In the genomic region with DNA sequence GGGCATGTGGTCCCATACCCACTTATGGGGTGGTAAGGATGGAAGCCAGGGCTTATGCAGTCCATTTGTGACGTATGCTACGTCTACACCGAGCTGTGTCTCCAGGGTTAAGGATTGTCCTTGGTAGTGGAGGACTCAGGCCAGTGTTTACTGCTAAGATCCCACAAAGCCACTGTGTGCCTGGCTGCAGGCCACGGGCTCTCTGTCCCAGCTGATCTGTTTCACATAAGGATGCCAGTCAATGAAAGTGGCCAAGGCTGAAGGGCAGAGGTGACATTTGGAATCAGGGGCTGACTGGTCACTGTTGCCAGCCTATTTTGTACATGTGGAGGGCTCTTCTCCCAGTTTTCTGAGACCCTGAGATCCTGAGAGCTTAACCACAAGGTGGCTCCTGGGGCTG, we compare ENCODE assay signal across 14 mouse cellular contexts. TPM values are rescaled to one million over a fixed set of nuclear protein-coding genes. Genes with fewer than 3 reads are reported as not detected.
A peak's percentile ranks its signal among the peaks of the same experiment; 100 is the strongest.
DNase-seq lines count a peak whose midpoint lies in the region; ATAC-seq and TF ChIP-seq lines count a peak whose summit lies in the region.
"Had no signal": no experiment of that assay in that cellular context is flagged by ENCODE, and none has a peak within 500 bp of the region (broad histone marks: within the 10 kb centered on the region; RNA-seq: fewer than 3 reads in every experiment).

No protein-coding gene starts in this region.

- H3K27ac ChIP-seq in heart, adult 2 months: peak overlapping the region; percentile 85
- no peak overlapping the region for H3K27ac ChIP-seq in heart, embryonic 11.5 days (ENCODE audit: low read depth, low read length)
- H3K27ac ChIP-seq: embryonic facial prominence, embryonic 10.5 days; kidney, postnatal 0 days had no signal

- ATAC-seq in heart, embryonic 11.5 days (replicated peaks; ENCODE audit: insufficient number of reproducible peaks, low FRiP score, low TSS enrichment): no peak
- ATAC-seq in megakaryocyte progenitor cell, adult 5-6 weeks (replicated peaks; ENCODE audit: poor library complexity): no peak

- peak; percentile 52 to 78 for DNase-seq in heart, adult 2 months
- peak; percentile 74 for DNase-seq in adrenal gland, postnatal 10 days
- peak; percentile 73 for DNase-seq in gastrocnemius, postnatal 25 days
- peak; percentile 33 for DNase-seq in heart, postnatal 25 days (ENCODE audit: low spot score)
- DNase-seq in cerebellum, adult 18-20 months: no peak
- DNase-seq in cerebellum, postnatal 4 days (ENCODE audit: low spot score in 2 of 2): no peak
- DNase-seq: cerebellum, postnatal 10 days; liver; lung, postnatal 10 days had no signal

- 59% methylated on average over 4 of the region's 4 CpGs for WGBS in heart, adult 2 months
- 87% methylated on average over 4 of the region's 4 CpGs for whole genome bisulfite sequencing in heart, embryonic 11.5 days (ENCODE audit: insufficient replicate concordance)

- H3K9ac ChIP-seq in heart, adult 2 months (ENCODE audit: low read depth, low read length): no peak overlapping the region
- H3K9ac ChIP-seq in heart, embryonic 11.5 days (ENCODE audit: low read depth, low read length): no peak overlapping the region

- no peak for TF ChIP-seq POLR2A in heart, adult 2 months (IDR thresholded peaks at IDR 0.05; ENCODE audit: insufficient read depth, low read depth, low read length)

- intact Hi-C loops in heart, adult 2 months (cut with DNase I): no loop called here
- intact Hi-C loops in heart, postnatal 25 days (cut with DNase I): no loop called here

- H3K4me2 ChIP-seq in heart, embryonic 11.5 days: no peak overlapping the region
- H3K4me2 ChIP-seq: midbrain, embryonic 11.5 days had no signal

- peak; percentile 57; the same call in 1 of the 2 replicates for TF ChIP-seq EP300 in heart, adult 2 months (IDR thresholded peaks at IDR 0.05; ENCODE audit: insufficient read depth, low read depth, low read length)

- no peak for TF ChIP-seq CTCF in heart, adult 2 months (IDR thresholded peaks at IDR 0.05)

- H3K79me2 ChIP-seq in heart, adult 2 months (replicated peaks; ENCODE audit: control insufficient read depth, insufficient read depth, low read length): peaks cover 1% of the 10 kb centered on the region

- no peaks in the 10 kb centered on the region for H3K9me3 ChIP-seq in heart, embryonic 11.5 days (replicated peaks; ENCODE audit: control insufficient read depth, low read length)
- H3K9me3 ChIP-seq: embryonic facial prominence, embryonic 10.5 days had no signal

- no peaks in the 10 kb centered on the region for H3K27me3 ChIP-seq in heart, adult 2 months (ENCODE audit: control insufficient read depth, insufficient read depth, low read length)
- H3K27me3 ChIP-seq in heart, embryonic 11.5 days (ENCODE audit: control insufficient read depth, insufficient read depth, low read length): no peaks in the 10 kb centered on the region

- no peak overlapping the region for H3K4me3 ChIP-seq in heart, adult 2 months
- no peak overlapping the region for H3K4me3 ChIP-seq in heart, embryonic 11.5 days (ENCODE audit: low read depth, low read length)
- H3K4me3 ChIP-seq: embryonic facial prominence, embryonic 10.5 days had no signal

- H3K36me3 ChIP-seq in heart, adult 2 months (ENCODE audit: control insufficient read depth, insufficient read depth, low read length): peaks cover 30% of the 10 kb centered on the region
- H3K36me3 ChIP-seq in heart, embryonic 11.5 days (ENCODE audit: control insufficient read depth, insufficient read depth, low read length): peaks cover 29% of the 10 kb centered on the region

- peaks cover 6% of the 10 kb centered on the region for H3K4me1 ChIP-seq in heart, adult 2 months (ENCODE audit: control insufficient read depth, insufficient read depth, low read length)
- peaks cover 3% of the 10 kb centered on the region; the same call in 1 of the 2 replicates for H3K4me1 ChIP-seq in heart, embryonic 11.5 days (ENCODE audit: control insufficient read depth, insufficient read depth, low read length)
- H3K4me1 ChIP-seq: embryonic facial prominence, embryonic 10.5 days had no signal

RNA-seq across cellular contexts. Expression of a gene that starts 16.9 kb away (rescaled TPM):
- 1,000 to 10,000 TPM in 1 of 2 experiments, 100 to 1,000 TPM in 1; 987 to 1,141 TPM for total RNA-seq in heart, adult 2 months (2021)
- polyA plus RNA-seq in heart, adult 2 months (2012; rRNA removed): 422 and 713 TPM in 2 replicates
- 346 and 407 TPM in 2 replicates for polyA plus RNA-seq in heart, embryonic 11.5 days (2014; fragmentation: Nextera tagmentation; extraction: Ambion mirVana)
- total RNA-seq in adrenal gland, postnatal 10 days (2021): 100 to 1,000 TPM; 330 to 403 TPM
- total RNA-seq in gastrocnemius, postnatal 25 days (2021): 1,000 to 10,000 TPM; 1,373 to 1,455 TPM
- 1,000 to 10,000 TPM; 1,015 to 1,076 TPM for total RNA-seq in heart, postnatal 25 days (2021)
- 128 and 138 TPM in 2 replicates for total RNA-seq in megakaryocyte progenitor cell, adult 5-6 weeks (2015)
- 223 and 244 TPM in 2 replicates for total RNA-seq in megakaryocyte progenitor cell, adult 5-6 weeks (2017)

RNA-seq across cellular contexts. Expression of a gene that starts 18.6 kb away (rescaled TPM):
- total RNA-seq in heart, adult 2 months (2021): 10 to 100 TPM; 71.1 to 73.9 TPM
- 96.3 and 140 TPM in 2 replicates for polyA plus RNA-seq in heart, adult 2 months (2012; rRNA removed)
- polyA plus RNA-seq in heart, embryonic 11.5 days (2014; fragmentation: Nextera tagmentation; extraction: Ambion mirVana): 211 and 244 TPM in 2 replicates
- total RNA-seq in adrenal gland, postnatal 10 days (2021): 100 to 1,000 TPM; 137 to 139 TPM
- total RNA-seq in gastrocnemius, postnatal 25 days (2021): 10 to 100 TPM; 42.4 to 47.6 TPM
- 10 to 100 TPM; 72.8 to 79.0 TPM for total RNA-seq in heart, postnatal 25 days (2021)
- 132 and 143 TPM in 2 replicates for total RNA-seq in megakaryocyte progenitor cell, adult 5-6 weeks (2015)
- total RNA-seq in megakaryocyte progenitor cell, adult 5-6 weeks (2017): 79.5 and 86.6 TPM in 2 replicates

Comparison
In these comparisons a context has a peak if more than half of its experiments do, and no peak if none do; other contexts are left out.
1. DNase-seq: peak in heart, adult 2 months (2 of 2), adrenal gland, postnatal 10 days (single experiment), gastrocnemius, postnatal 25 days (single experiment) and heart, postnatal 25 days (single experiment); none in cerebellum, adult 18-20 months (0 of 2) and cerebellum, postnatal 4 days (0 of 2).